Mouse (Mus musculus): ENCODE results near the gene Nfkbib. TPM values are rescaled to one million over a fixed set of nuclear protein-coding genes. Genes with fewer than 3 reads are reported as not detected.

Nfkbib gene
- polyA plus RNA-seq, 1 experiment from 2014 or later, result 65.8 TPM

Other genes with a start within 250 kb of the Nfkbib start
- gene Ifnl3, start 244.7 kb downstream of the Nfkbib start, polyA plus RNA-seq (2015; fragmentation: Nextera tagmentation; extraction: Ambion mirVana), result not detected in 2 replicates
- gene Sycn, start 226.6 kb downstream of the Nfkbib start, polyA plus RNA-seq (2015; fragmentation: Nextera tagmentation; extraction: Ambion mirVana), result not detected in 2 replicates
- gene Nccrp1, start 220.3 kb downstream of the Nfkbib start, polyA plus RNA-seq (2015; fragmentation: Nextera tagmentation; extraction: Ambion mirVana), result 0.14 and 0.18 TPM in 2 replicates
- 22.8 and 24.8 TPM in 2 replicates for gene Samd4b, start 169.4 kb downstream of the Nfkbib start, polyA plus RNA-seq (2015; fragmentation: Nextera tagmentation; extraction: Ambion mirVana)
- 20.9 and 21.6 TPM in 2 replicates for gene Pak4, start 169.3 kb downstream of the Nfkbib start, polyA plus RNA-seq (2015; fragmentation: Nextera tagmentation; extraction: Ambion mirVana)
- gene Acp7, start 136.2 kb downstream of the Nfkbib start, polyA plus RNA-seq (2015; fragmentation: Nextera tagmentation; extraction: Ambion mirVana), result 0.40 TPM in 1 of 2 replicates, not detected in the other
- 10.2 and 12.1 TPM in 2 replicates for gene Fbxo27, start 74.7 kb downstream of the Nfkbib start, polyA plus RNA-seq (2015; fragmentation: Nextera tagmentation; extraction: Ambion mirVana)
- gene Fbxo17, start 50.7 kb downstream of the Nfkbib start, polyA plus RNA-seq (2015; fragmentation: Nextera tagmentation; extraction: Ambion mirVana), result 3.7 and 4.0 TPM in 2 replicates
- gene Mrps12, start 25.7 kb downstream of the Nfkbib start, polyA plus RNA-seq (2015; fragmentation: Nextera tagmentation; extraction: Ambion mirVana), result 96.7 and 106 TPM in 2 replicates
- 18.3 and 18.7 TPM in 2 replicates for gene Sars2, start 25.5 kb downstream of the Nfkbib start, polyA plus RNA-seq (2015; fragmentation: Nextera tagmentation; extraction: Ambion mirVana)
- 0.36 and 0.50 TPM in 2 replicates for gene Ccer2, start 11.3 kb downstream of the Nfkbib start, polyA plus RNA-seq (2015; fragmentation: Nextera tagmentation; extraction: Ambion mirVana)
- gene Sirt2, start 777 bp downstream of the Nfkbib start, polyA plus RNA-seq (2015; fragmentation: Nextera tagmentation; extraction: Ambion mirVana), result 125 and 129 TPM in 2 replicates
- 2.4 and 3.3 TPM in 2 replicates for gene Rinl, start 21.5 kb upstream of the Nfkbib start, polyA plus RNA-seq (2015; fragmentation: Nextera tagmentation; extraction: Ambion mirVana)
- 175 and 176 TPM in 2 replicates for gene Hnrnpl, start 41.0 kb upstream of the Nfkbib start, polyA plus RNA-seq (2015; fragmentation: Nextera tagmentation; extraction: Ambion mirVana)
- gene Ech1, start 57.7 kb upstream of the Nfkbib start, polyA plus RNA-seq (2015; fragmentation: Nextera tagmentation; extraction: Ambion mirVana), result 92.7 and 94.7 TPM in 2 replicates
- gene Lgals4, start 66.3 kb upstream of the Nfkbib start, polyA plus RNA-seq (2015; fragmentation: Nextera tagmentation; extraction: Ambion mirVana), result 5.6 and 8.2 TPM in 2 replicates
- gene Lgals7, start 96.3 kb upstream of the Nfkbib start, polyA plus RNA-seq (2015; fragmentation: Nextera tagmentation; extraction: Ambion mirVana), result 7.8 and 9.2 TPM in 2 replicates
- 0.33 and 0.52 TPM in 2 replicates for gene Capn12, start 113.9 kb upstream of the Nfkbib start, polyA plus RNA-seq (2015; fragmentation: Nextera tagmentation; extraction: Ambion mirVana)
- 140 and 143 TPM in 2 replicates for gene Actn4, start 194.8 kb upstream of the Nfkbib start, polyA plus RNA-seq (2015; fragmentation: Nextera tagmentation; extraction: Ambion mirVana)
- 269 and 284 TPM in 2 replicates for gene Eif3k, start 214.4 kb upstream of the Nfkbib start, polyA plus RNA-seq (2015; fragmentation: Nextera tagmentation; extraction: Ambion mirVana)
- gene Map4k1, start 214.5 kb upstream of the Nfkbib start, polyA plus RNA-seq (2015; fragmentation: Nextera tagmentation; extraction: Ambion mirVana), result 8.5 and 11.4 TPM in 2 replicates

All from midbrain, embryonic 15.5 days (tissue).